Mouse (Mus musculus) lung, postnatal 0 days (tissue): ENCODE data around the gene Flt3. TPM values are rescaled to one million over a fixed set of nuclear protein-coding genes. Genes with fewer than 3 reads are reported as not detected.
A peak's percentile ranks its signal among the peaks of the same experiment; 100 is the strongest.

Experiments
- ATAC-seq: fragments of 200-750 bp; cut with Nextera tagmentation; 2 replicates; pipeline ENCODE4 v1.8.0; 2017; ENCODE audit warnings: moderate library complexity
- DNase-seq: peaks from one replicate; pipeline ENCODE4 v3.0.0-alpha.2; 2016; ENCODE audit warnings: low spot score
- H3K27ac ChIP-seq: fragments of 300-500 bp; sonication (generic); 2 replicates; pipeline ENCODE4 v1.5.1; 2014; ENCODE audit warnings: antibody characterized with exemption, mild to moderate bottlenecking, low read length, mixed read lengths
- H3K27me3 ChIP-seq: fragments of 300-500 bp; sonication (generic); replicated peaks from 2 replicates; pipeline ENCODE4 v1.6.1; 2014; ENCODE audit warnings: low read length, mixed read lengths; ENCODE audit not compliant: insufficient read depth
- H3K36me3 ChIP-seq: fragments of 300-500 bp; sonication (generic); 2 replicates; pipeline ENCODE4 v1.6.1; 2014; ENCODE audit warnings: low read length, mixed read lengths; ENCODE audit not compliant: insufficient read depth
- H3K4me1 ChIP-seq: fragments of 300-500 bp; sonication (generic); 2 replicates; pipeline ENCODE4 v1.6.1; 2014; ENCODE audit warnings: antibody characterized with exemption, low read depth, low read length, mixed read lengths; ENCODE audit not compliant: insufficient read depth
- H3K4me2 ChIP-seq: fragments of 300-500 bp; sonication (generic); replicated peaks from 2 replicates; pipeline ENCODE4 v1.6.1; 2014; ENCODE audit warnings: low read depth, mild to moderate bottlenecking, low read length, moderate library complexity, mixed read lengths
- H3K4me3 ChIP-seq: fragments of 300-500 bp; sonication (generic); 2 replicates; pipeline ENCODE4 v1.5.1; 2014; ENCODE audit warnings: low read depth, low read length
- H3K9ac ChIP-seq: fragments of 300-500 bp; sonication (generic); replicated peaks from 2 replicates; pipeline ENCODE4 v1.6.1; 2014; ENCODE audit warnings: low read depth, mild to moderate bottlenecking
- H3K9me3 ChIP-seq: fragments of 300-500 bp; sonication (generic); 2 replicates; pipeline ENCODE4 v1.6.1; 2016; ENCODE audit warnings: low read length, mixed read lengths
- CTCF ChIP-seq: IDR thresholded peaks from 2 replicates; pipeline ENCODE4 v1.5.1; 2016; ENCODE audit warnings: antibody characterized with exemption, mild to moderate bottlenecking
- EP300 ChIP-seq: IDR thresholded peaks from 2 replicates; pipeline ENCODE4 v1.6.1; 2016; ENCODE audit warnings: antibody characterized with exemption, mild to moderate bottlenecking, control low read depth
- WGBS: fragments of 180-500 bp; shearing (Covaris S2); extraction: QIAGEN DNeasy Blood & Tissue Kit; methylation state at CpG from one replicate; pipeline ENCODE4 v1.1.7; 2014; 5-methylcytosine and 5-hydroxymethylcytosine counted together
- polyA plus RNA-seq: library from polyadenylated mRNA; unstranded; fragments of >200 nt; fragmentation: Nextera tagmentation; extraction: Ambion mirVana; gene quantifications from 2 replicates; pipeline ENCODE4 v1.2.1, GENCODE M21; 2015

Flt3 gene
- polyA plus RNA-seq, 1 experiment from 2014 or later, result 0.31 TPM

- DNase-seq (no peak), ATAC-seq (no peak)
- no peak for TF ChIP-seq EP300
- no peak for TF ChIP-seq CTCF
- Histone ChIP-seq H3K9ac (no peak overlapping the region), H3K4me1 (no peaks in the 10 kb centered on the region), H3K27ac (no peak overlapping the region), H3K27me3 (no peaks in the 10 kb centered on the region), H3K4me2 (no peak overlapping the region), H3K4me3 (no peak overlapping the region), H3K9me3 (no peaks in the 10 kb centered on the region), H3K36me3 (no peaks in the 10 kb centered on the region)
- WGBS, result 42% methylated on average over 6 of the region's 6 CpGs
Measured at GRCm38 (mm10) chr5:147423612-147424011, 23.3 kb upstream of the Flt3 start.

GRCm38 (mm10) chr5:147418394-147419121 is 18.3 kb upstream of the Flt3 start:
- no peak overlapping the region for H3K4me3 ChIP-seq
- peak; percentile 56 for DNase-seq

GRCm38 (mm10) chr5:147417986-147418385 is 17.7 kb upstream of the Flt3 start:
- Histone ChIP-seq H3K4me2 (no peak overlapping the region), H3K27me3 (no peaks in the 10 kb centered on the region), H3K27ac (no peak overlapping the region), H3K9me3 (no peaks in the 10 kb centered on the region), H3K36me3 (no peaks in the 10 kb centered on the region), H3K4me1 (no peaks in the 10 kb centered on the region), H3K4me3 (no peak overlapping the region), H3K9ac (no peak overlapping the region)
- DNase-seq (no peak), ATAC-seq (no peak)
- TF ChIP-seq EP300 (no peak), CTCF (no peak)
- 81% methylated on average over 1 of the region's 1 CpGs for WGBS

More at GRCm38 (mm10) chr5:147418394-147419121, 18.3 kb upstream of the Flt3 start:
- TF ChIP-seq EP300 (no peak), CTCF (peak; percentile 79)
- no peaks in the 10 kb centered on the region for H3K9me3 ChIP-seq
- no peak overlapping the region for H3K4me2 ChIP-seq
- H3K27ac ChIP-seq, result no peak overlapping the region
- H3K4me1 ChIP-seq, result no peaks in the 10 kb centered on the region
- peak; percentile 41 for ATAC-seq
- H3K9ac ChIP-seq, result no peak overlapping the region
- no peaks in the 10 kb centered on the region for H3K36me3 ChIP-seq
- WGBS, result 29% methylated on average over 10 of the region's 10 CpGs
- no peaks in the 10 kb centered on the region for H3K27me3 ChIP-seq

- H3K9me3 ChIP-seq, result no peaks in the 10 kb centered on the region
- WGBS, result 75% methylated on average over 6 of the region's 6 CpGs
- TF ChIP-seq CTCF, result no peak
- TF ChIP-seq EP300, result no peak
Measured at GRCm38 (mm10) chr5:147410585-147410984, 10.3 kb upstream of the Flt3 start.

DNA sequence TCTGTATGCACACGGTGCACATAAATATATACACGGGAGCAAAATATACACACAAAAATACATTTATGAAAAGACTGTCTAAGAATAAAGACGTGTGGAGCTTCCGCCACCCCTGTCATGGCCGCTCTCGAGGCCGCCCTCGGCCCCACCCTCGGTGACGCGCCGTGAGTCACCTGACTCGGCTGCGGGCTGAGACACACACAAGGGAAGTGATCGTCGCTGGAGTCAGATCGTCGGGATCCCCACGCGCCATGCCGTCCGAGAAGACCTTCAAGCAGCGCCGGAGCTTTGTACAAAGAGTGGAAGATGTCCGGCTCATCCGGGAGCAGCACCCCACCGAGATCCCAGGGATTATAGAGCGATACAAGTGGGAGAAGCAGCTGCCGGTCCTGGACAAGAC is 8.4 kb upstream of the Flt3 start:
- WGBS, result 55% methylated on average over 29 of the region's 29 CpGs
- H3K4me1 ChIP-seq, result no peaks in the 10 kb centered on the region
- DNase-seq (no peak), ATAC-seq (peak; percentile 47; the same call in 1 of the 2 replicates)
- H3K27me3 ChIP-seq, result no peaks in the 10 kb centered on the region
- no peak overlapping the region for H3K9ac ChIP-seq
- H3K4me2 ChIP-seq, result 0 out of 2 replicates have a peak overlapping the region, but pooled peaks have one; percentile 8
- TF ChIP-seq CTCF, result no peak
- H3K4me3 ChIP-seq, result no peak overlapping the region
- H3K27ac ChIP-seq, result no peak overlapping the region
- H3K36me3 ChIP-seq, result no peaks in the 10 kb centered on the region
- no peaks in the 10 kb centered on the region for H3K9me3 ChIP-seq

More at GRCm38 (mm10) chr5:147410585-147410984, 10.3 kb upstream of the Flt3 start:
- H3K9ac ChIP-seq, result no peak overlapping the region
- H3K36me3 ChIP-seq, result no peaks in the 10 kb centered on the region
- no peak overlapping the region for H3K27ac ChIP-seq
- no peak for ATAC-seq
- no peaks in the 10 kb centered on the region for H3K4me1 ChIP-seq
- no peak for DNase-seq
- no peaks in the 10 kb centered on the region for H3K27me3 ChIP-seq
- no peak overlapping the region for H3K4me2 ChIP-seq
- no peak overlapping the region for H3K4me3 ChIP-seq

DNA sequence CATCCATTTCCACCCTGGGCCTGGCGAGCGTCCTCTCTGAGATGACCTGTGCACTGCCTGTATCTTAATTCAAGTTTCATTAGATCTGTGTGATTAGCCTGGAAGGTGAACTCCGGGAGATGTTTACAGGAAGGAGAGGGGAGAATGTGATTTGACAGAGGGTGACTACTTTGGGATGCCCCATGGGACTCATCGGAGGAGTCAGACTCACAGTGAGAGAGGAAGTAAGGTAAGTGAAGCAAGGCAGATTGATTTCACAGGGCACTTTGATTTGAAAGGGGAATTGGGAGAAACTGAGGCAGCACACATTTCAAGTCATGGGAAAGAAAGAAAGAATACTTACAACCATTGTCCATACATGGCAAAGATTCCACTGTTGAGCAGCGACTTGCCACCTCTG is 5.8 kb upstream of the Flt3 start:
- 74% methylated on average over 5 of the region's 5 CpGs for WGBS
- Histone ChIP-seq H3K4me2 (no peak overlapping the region), H3K9ac (no peak overlapping the region), H3K9me3 (no peaks in the 10 kb centered on the region), H3K36me3 (no peaks in the 10 kb centered on the region), H3K27me3 (peaks cover 8% of the 10 kb centered on the region; the same call in 1 of the 2 replicates), H3K4me3 (no peak overlapping the region), H3K27ac (no peak overlapping the region), H3K4me1 (no peaks in the 10 kb centered on the region)
- ATAC-seq, result no peak
- TF ChIP-seq EP300 (no peak), CTCF (no peak)
- DNase-seq, result no peak
